Mouse (Mus musculus): ENCODE measurements around the gene Sh3bp5.
A peak's percentile ranks its signal among the peaks of the same experiment; 100 is the strongest.

Sh3bp5 gene

GRCm38 (mm10) chr14:31393936-31394630 is 41.8 kb downstream of the Sh3bp5 start:
- DNase-seq (ENCODE audit: inconsistent ontology term) = no peak

- no peak for DNase-seq (ENCODE audit: inconsistent ontology term)
Measured at GRCm38 (mm10) chr14:31393546-31393890, 42.4 kb downstream of the Sh3bp5 start.

- no peak for DNase-seq (ENCODE audit: inconsistent ontology term)
Measured at GRCm38 (mm10) chr14:31392873-31393545, 42.9 kb downstream of the Sh3bp5 start.

- no peak for DNase-seq (ENCODE audit: inconsistent ontology term)
Measured at GRCm38 (mm10) chr14:31392300-31392699, 43.6 kb downstream of the Sh3bp5 start.

- no peak for DNase-seq (ENCODE audit: inconsistent ontology term)
Measured at GRCm38 (mm10) chr14:31389421-31390147, 46.3 kb downstream of the Sh3bp5 start.

GRCm38 (mm10) chr14:31388086-31388872 is 47.6 kb downstream of the Sh3bp5 start:
- no peak for DNase-seq (ENCODE audit: inconsistent ontology term)

GRCm38 (mm10) chr14:31387301-31387981 is 48.4 kb downstream of the Sh3bp5 start:
- no peak for DNase-seq (ENCODE audit: inconsistent ontology term)

- DNase-seq (ENCODE audit: inconsistent ontology term) = peak; percentile 82
Measured at GRCm38 (mm10) chr14:31385977-31386697, 49.7 kb downstream of the Sh3bp5 start.

GRCm38 (mm10) chr14:31385406-31385805 is 50.5 kb downstream of the Sh3bp5 start:
- no peak for DNase-seq (ENCODE audit: inconsistent ontology term)

GRCm38 (mm10) chr14:31384366-31385323 is 51.2 kb downstream of the Sh3bp5 start:
- peak; percentile 73 for DNase-seq (ENCODE audit: inconsistent ontology term)

- no peak for DNase-seq (ENCODE audit: inconsistent ontology term)
Measured at GRCm38 (mm10) chr14:31383470-31384050, 52.3 kb downstream of the Sh3bp5 start.

GRCm38 (mm10) chr14:31382276-31382675 is 53.6 kb downstream of the Sh3bp5 start:
- DNase-seq (ENCODE audit: inconsistent ontology term) = no peak

GRCm38 (mm10) chr14:31376331-31376730 is 59.5 kb downstream of the Sh3bp5 start:
- no peak for DNase-seq (ENCODE audit: inconsistent ontology term)

- DNase-seq (ENCODE audit: inconsistent ontology term) = no peak
Measured at GRCm38 (mm10) chr14:31374390-31374789, 61.5 kb downstream of the Sh3bp5 start.

- no peak for DNase-seq (ENCODE audit: inconsistent ontology term)
Measured at GRCm38 (mm10) chr14:31369377-31369776, 66.5 kb downstream of the Sh3bp5 start.

- DNase-seq (ENCODE audit: inconsistent ontology term) = no peak
Measured at GRCm38 (mm10) chr14:31367951-31368350, 67.9 kb downstream of the Sh3bp5 start.

GRCm38 (mm10) chr14:31365350-31365749 is 70.5 kb downstream of the Sh3bp5 start:
- peak; percentile 35 for DNase-seq (ENCODE audit: inconsistent ontology term)

GRCm38 (mm10) chr14:31364589-31364988 is 71.3 kb downstream of the Sh3bp5 start:
- DNase-seq (ENCODE audit: inconsistent ontology term) = no peak

GRCm38 (mm10) chr14:31362236-31362635 is 73.6 kb downstream of the Sh3bp5 start:
- DNase-seq (ENCODE audit: inconsistent ontology term) = no peak

Measured in Muller cell, postnatal 12 days (primary cell).